Mouse (Mus musculus) embryonic facial prominence, embryonic 13.5 days (tissue): Measurements from ENCODE around the gene Gm10697. TPM values are rescaled to one million over a fixed set of nuclear protein-coding genes. Genes with fewer than 3 reads are reported as not detected.
"Not testable (repeated sequence)": the region's sequence is repeated elsewhere in the genome, so short reads cannot be mapped to it uniquely, and the experiment has no call there.

Experiments used
- ATAC-seq: fragments of 200-750 bp; cut with Nextera tagmentation; 2 replicates; pipeline ENCODE4 v1.8.0; 2017; ENCODE audit warnings: low read depth; ENCODE audit not compliant: insufficient number of reproducible peaks, insufficient read depth, low FRiP score, low TSS enrichment
- H3K27ac ChIP-seq: fragments of 300-500 bp; sonication (generic); 2 replicates; pipeline ENCODE4 v1.5.1; 2015; ENCODE audit warnings: moderate library complexity, mild to moderate bottlenecking, inconsistent platforms
- H3K27me3 ChIP-seq: fragments of 300-500 bp; sonication (generic); 2 replicates; pipeline ENCODE4 v1.6.1; 2015; ENCODE audit warnings: mild to moderate bottlenecking, inconsistent platforms
- H3K36me3 ChIP-seq: fragments of 300-500 bp; sonication (generic); 2 replicates; pipeline ENCODE4 v1.6.1; 2015; ENCODE audit warnings: mild to moderate bottlenecking, inconsistent platforms
- H3K4me1 ChIP-seq: fragments of 300-500 bp; sonication (generic); 2 replicates; pipeline ENCODE4 v1.6.1; 2015; ENCODE audit warnings: inconsistent platforms
- H3K4me2 ChIP-seq: fragments of 300-500 bp; sonication (generic); 2 replicates; pipeline ENCODE4 v1.6.1; 2015; ENCODE audit warnings: moderate library complexity, mild to moderate bottlenecking, inconsistent platforms
- H3K4me3 ChIP-seq: fragments of 300-500 bp; sonication (generic); 2 replicates; pipeline ENCODE4 v1.5.1; 2015; ENCODE audit warnings: mild to moderate bottlenecking, inconsistent platforms
- H3K9ac ChIP-seq: fragments of 300-500 bp; sonication (generic); 2 replicates; pipeline ENCODE4 v1.6.1; 2015; ENCODE audit warnings: mild to moderate bottlenecking, inconsistent platforms
- H3K9me3 ChIP-seq: fragments of 300-500 bp; sonication (generic); 2 replicates; pipeline ENCODE4 v1.6.1; 2016; ENCODE audit warnings: inconsistent platforms
- WGBS: fragments of 180-500 bp; shearing (Covaris S2); methylation state at CpG from one replicate; pipeline ENCODE4 v1.1.7; 2015; ENCODE audit warnings: mixed read lengths; 5-methylcytosine and 5-hydroxymethylcytosine counted together
- polyA plus RNA-seq: library from polyadenylated mRNA; unstranded; fragments of >200 nt; fragmentation: Nextera tagmentation; extraction: Ambion mirVana; gene quantifications from 2 replicates; pipeline ENCODE4 v1.2.1, GENCODE M21; 2015

Gm10697 gene
- not detected in 2 replicates for polyA plus RNA-seq

DNA sequence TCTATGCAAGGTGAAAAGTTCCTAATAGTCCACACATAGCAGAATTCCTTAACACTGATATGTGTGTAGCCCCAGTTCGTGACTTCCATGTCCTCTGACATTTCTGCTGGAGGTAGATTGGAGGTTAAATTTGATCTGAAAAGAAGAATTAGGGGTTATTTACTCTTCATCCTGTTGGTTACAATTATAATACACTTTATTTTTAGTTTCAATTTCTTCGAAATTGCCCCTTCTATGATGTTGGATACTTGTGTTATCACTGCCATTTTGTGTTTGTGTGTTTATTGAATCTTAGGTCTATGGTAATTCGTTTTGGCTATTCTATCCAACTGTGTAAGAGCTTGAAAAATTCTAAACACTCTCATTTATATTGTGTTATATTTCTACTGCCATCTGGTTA is at the start of gene Gm10697:
TSS of gene Gm10697 (minus strand) at position 101 of the 400 bp plus-strand sequence.
- H3K9me3 ChIP-seq, H3K27ac ChIP-seq, H3K4me2 ChIP-seq, H3K9ac ChIP-seq, H3K36me3 ChIP-seq, H3K4me1 ChIP-seq, H3K4me3 ChIP-seq, H3K27me3 ChIP-seq, ATAC-seq: not testable (repeated sequence)
- 63% methylated on average over 1 of the region's 3 CpGs for WGBS

DNA sequence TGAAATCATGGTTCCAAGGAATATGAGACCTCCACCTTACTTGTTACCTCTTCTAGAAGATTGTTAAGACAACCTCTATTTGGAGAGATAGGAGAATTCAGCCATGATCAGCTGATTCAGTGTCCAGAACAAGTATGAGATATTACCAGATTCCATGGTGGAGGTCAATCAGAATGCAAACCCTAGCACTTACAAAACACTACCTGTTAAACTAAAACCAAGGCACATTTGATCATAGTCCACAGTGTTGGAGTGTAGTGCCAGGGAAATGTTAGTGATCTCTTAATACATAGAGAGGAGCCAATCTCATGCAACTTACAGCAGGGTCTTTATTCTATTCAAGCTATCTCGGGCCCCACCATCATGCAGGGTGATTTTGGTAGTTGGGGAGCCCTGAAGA is 42.6 kb upstream of the Gm10697 start:
- not testable (repeated sequence) for H3K4me3 ChIP-seq, H3K4me2 ChIP-seq, H3K27me3 ChIP-seq, H3K9ac ChIP-seq, H3K36me3 ChIP-seq, H3K4me1 ChIP-seq, H3K27ac ChIP-seq, ATAC-seq, H3K9me3 ChIP-seq
- WGBS = 71% methylated on average over 1 of the region's 1 CpGs

DNA sequence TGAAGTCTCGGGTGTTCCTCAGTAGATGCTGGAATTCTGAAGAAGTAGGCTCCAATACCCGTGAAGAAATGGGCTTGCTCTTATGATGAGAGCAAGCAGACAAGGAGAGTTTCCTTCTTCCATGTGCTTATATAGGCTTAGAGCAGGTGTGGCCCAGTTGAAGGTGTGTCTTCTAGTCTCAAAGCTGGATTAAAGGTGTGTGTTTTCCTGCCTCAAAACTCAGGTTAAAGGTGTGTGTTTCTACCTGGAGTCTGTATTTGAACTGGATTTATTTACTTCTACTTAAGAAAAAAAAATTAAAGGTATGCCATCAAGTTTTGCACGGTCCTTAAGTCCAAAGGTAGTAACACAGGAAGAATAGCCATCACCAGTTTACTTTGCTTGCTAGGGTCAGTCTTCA is 17.7 kb downstream of the Gm10697 start, which contains the start of gene Gm9125:
TSS of gene Gm9125 (minus strand) at position 101 of the 400 bp plus-strand sequence.
- not testable (repeated sequence) for H3K4me2 ChIP-seq, H3K4me3 ChIP-seq, H3K27ac ChIP-seq, ATAC-seq, H3K9me3 ChIP-seq, H3K4me1 ChIP-seq, H3K9ac ChIP-seq, H3K27me3 ChIP-seq, H3K36me3 ChIP-seq
- WGBS = 93% methylated on average over 2 of the region's 3 CpGs

DNA sequence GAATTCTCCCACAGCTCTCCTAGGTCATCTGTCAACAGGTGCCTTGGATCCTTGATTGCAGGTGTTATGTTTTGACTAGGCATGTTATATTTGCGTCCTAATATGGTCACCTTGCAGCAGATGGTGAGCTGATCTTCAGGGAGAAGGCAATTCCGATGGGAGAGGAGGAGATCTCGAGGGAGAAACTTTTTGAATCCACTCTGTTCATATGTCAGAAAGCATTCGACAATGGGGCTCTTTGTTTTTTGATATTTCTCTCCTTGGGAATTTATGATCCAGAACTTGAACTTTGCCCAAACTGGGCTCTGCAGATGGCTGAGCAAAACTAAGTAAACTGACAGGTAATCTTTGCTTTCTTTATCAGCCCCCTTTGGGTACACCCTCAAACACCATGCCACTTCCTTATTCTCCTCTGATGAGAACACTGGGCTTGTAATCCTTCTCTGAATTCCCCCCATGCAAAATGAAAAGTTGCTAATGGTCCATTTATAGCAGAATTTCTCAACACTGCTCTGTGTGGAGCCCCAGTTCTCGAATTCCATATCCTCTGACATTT is 22.8 kb downstream of the Gm10697 start:
- H3K9ac ChIP-seq, H3K36me3 ChIP-seq, ATAC-seq, H3K27me3 ChIP-seq, H3K4me1 ChIP-seq, H3K4me3 ChIP-seq, H3K27ac ChIP-seq, H3K9me3 ChIP-seq, H3K4me2 ChIP-seq: not testable (repeated sequence)
- 50% methylated on average over 1 of the region's 5 CpGs for WGBS

DNA sequence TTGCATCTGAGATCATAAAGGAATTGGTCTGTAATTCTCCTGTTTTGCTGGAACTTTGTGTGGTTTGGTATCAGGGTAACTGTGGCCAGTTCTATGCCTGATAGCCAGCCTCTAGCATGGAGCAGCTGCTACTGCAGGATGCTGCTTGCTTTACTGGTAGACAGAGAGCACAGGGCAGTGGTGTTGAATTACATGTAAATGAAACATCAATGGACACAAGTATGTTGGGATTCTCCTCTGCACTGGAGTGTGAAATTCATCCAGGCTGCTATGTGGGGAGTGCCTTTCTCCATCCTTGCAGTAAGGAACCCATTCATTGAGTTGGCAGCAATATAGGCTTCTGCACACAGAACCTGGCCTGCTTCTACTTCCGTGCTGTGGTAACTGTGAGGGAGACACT is 34.2 kb downstream of the Gm10697 start:
- not testable (repeated sequence) for H3K27ac ChIP-seq

DNA sequence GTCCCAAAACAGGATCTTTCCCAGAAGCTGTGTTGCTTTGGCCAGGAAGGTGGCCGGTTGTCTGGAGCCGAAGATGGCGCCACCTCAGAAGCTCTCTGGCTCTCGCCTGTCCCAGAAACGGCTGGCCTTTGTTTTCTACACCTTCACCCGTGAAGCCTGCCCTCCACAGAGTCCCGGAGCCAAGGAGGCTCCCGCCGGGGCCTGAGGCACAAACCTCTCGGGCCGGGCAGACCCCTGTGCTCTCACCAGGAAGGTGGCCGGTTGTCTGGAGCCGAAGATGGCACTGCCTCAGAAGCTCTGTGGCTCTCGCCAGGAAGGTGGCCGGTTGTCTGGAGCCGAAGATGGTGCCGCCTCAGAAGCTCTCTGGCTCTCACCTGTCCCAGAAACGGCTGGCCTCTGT is 38.0 kb downstream of the Gm10697 start:
- not testable (repeated sequence) for H3K4me3 ChIP-seq, ATAC-seq, H3K9ac ChIP-seq, H3K4me1 ChIP-seq, H3K27ac ChIP-seq, H3K36me3 ChIP-seq, H3K27me3 ChIP-seq, H3K9me3 ChIP-seq, H3K4me2 ChIP-seq
- WGBS = 92% methylated on average over 17 of the region's 18 CpGs

More for the DNA sequence above, 34.2 kb downstream of the Gm10697 start:
- not testable (repeated sequence) for ATAC-seq, H3K36me3 ChIP-seq, H3K9me3 ChIP-seq, H3K27me3 ChIP-seq, H3K4me3 ChIP-seq, H3K4me1 ChIP-seq, H3K4me2 ChIP-seq, H3K9ac ChIP-seq
- 82% methylated on average over 1 of the region's 1 CpGs for WGBS

Other genes with a start within 250 kb of the Gm10697 start
- gene Tdpoz3, start 246.6 kb downstream of the Gm10697 start, polyA plus RNA-seq = not detected in 2 replicates
- not detected in 2 replicates for gene Gm9117, start 129.1 kb downstream of the Gm10697 start, polyA plus RNA-seq
- not detected in 2 replicates for gene Tdpoz5, start 111.3 kb downstream of the Gm10697 start, polyA plus RNA-seq
- gene Gm9125, start 17.8 kb downstream of the Gm10697 start, polyA plus RNA-seq = not detected in 2 replicates
- gene Gm10696, start 105.5 kb upstream of the Gm10697 start, polyA plus RNA-seq = not detected in 2 replicates
- not detected in 2 replicates for gene Gm5286, start 124.1 kb upstream of the Gm10697 start, polyA plus RNA-seq
- not detected in 2 replicates for gene Gm4778, start 191.4 kb upstream of the Gm10697 start, polyA plus RNA-seq
- 12.2 and 12.3 TPM in 2 replicates for gene Them4, start 237.4 kb upstream of the Gm10697 start, polyA plus RNA-seq